Mouse (Mus musculus) neural tube, embryonic 10.5 days (tissue): ENCODE results near the gene Btbd35f27.
"Not testable (repeated sequence)": the region's sequence is repeated elsewhere in the genome, so short reads cannot be mapped to it uniquely, and the experiment has no call there.

Experiments used
- DNase-seq: peaks from one replicate; pipeline ENCODE4 v3.0.0-alpha.2; 2017; ENCODE audit warnings: low spot score; ENCODE audit errors: extremely low spot score

The Btbd35f27 gene

DNA sequence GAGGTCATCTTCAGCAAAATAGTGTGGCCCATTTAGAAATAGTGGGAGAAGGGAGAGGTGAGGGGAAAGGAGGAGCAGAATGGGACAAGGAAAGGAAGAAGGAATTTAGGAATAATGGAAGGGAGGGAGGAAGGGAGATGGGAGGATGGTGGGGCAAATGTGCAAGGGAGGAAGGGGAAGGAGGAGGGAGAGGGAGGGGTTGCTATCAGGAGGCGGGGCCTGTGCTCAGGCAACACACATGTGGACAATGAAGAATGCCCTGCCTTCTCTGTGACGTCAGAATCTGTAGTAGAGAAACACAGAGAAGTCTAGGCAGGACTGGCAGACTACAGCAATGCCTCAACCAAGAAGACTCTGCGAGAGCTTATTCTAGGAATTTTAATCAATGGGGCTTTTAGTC lies at the start of gene Btbd35f27:
TSS of gene Btbd35f27 (plus strand) at position 301 of the 400 bp plus-strand sequence.
- DNase-seq = not testable (repeated sequence)
